In the genomic region with DNA sequence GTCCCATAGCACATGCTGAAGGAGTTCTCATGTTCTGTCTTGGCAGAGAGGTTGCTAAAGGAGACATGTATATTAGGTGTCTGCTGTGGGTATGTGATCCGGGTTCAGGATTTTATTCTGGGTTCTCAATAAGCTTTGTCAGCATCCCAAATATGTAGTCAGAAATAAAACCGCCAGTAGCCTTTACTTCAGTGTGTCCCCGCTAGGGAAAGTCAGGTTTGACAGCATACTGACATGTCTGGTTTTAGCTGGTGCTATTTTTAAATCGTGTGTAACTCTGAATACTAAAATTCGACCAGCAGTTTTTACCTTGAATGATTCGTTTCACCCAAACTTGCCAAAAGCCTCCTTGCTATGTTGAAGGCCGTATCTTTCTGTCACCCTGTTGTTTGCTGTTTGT, we compare ENCODE assay signal across 23 mouse cellular contexts. TPM values are rescaled to one million over a fixed set of nuclear protein-coding genes. Genes with fewer than 3 reads are reported as not detected.
DNase-seq lines count a peak whose midpoint lies in the region; ATAC-seq lines count a peak whose summit lies in the region.
"Had no signal": no experiment of that assay in that cellular context is flagged by ENCODE, and none has a peak within 500 bp of the region (broad histone marks: within the 10 kb centered on the region; RNA-seq: fewer than 3 reads in every experiment).

No protein-coding gene starts in this region.

- no peaks in the 10 kb centered on the region for H3K27me3 ChIP-seq in heart, embryonic 12.5 days (replicated peaks)
- no peaks in the 10 kb centered on the region for H3K27me3 ChIP-seq in heart, embryonic 16.5 days (ENCODE audit: control insufficient read depth, insufficient read depth, low read length)
- H3K27me3 ChIP-seq: embryonic facial prominence, embryonic 15.5 days; hindbrain, embryonic 15.5 days; kidney, embryonic 15.5 days; Patski had no signal

- no peak overlapping the region for H3K4me3 ChIP-seq in heart, embryonic 12.5 days
- no peak overlapping the region for H3K4me3 ChIP-seq in heart, embryonic 16.5 days (ENCODE audit: low read length)
- H3K4me3 ChIP-seq: embryonic facial prominence, embryonic 15.5 days; erythroblast, embryonic 14.5 days; forebrain, embryonic 10.5 days; hindbrain, embryonic 10.5 days; hindbrain, embryonic 15.5 days; kidney, embryonic 15.5 days had no signal

- intact Hi-C loops in heart, postnatal 25 days (cut with DNase I): no loop called here

- ATAC-seq in heart, embryonic 12.5 days (ENCODE audit: insufficient number of reproducible peaks, low FRiP score): no peak
- no peak for ATAC-seq in heart, embryonic 16.5 days (replicated peaks; ENCODE audit: extremely low read depth, insufficient read depth, low FRiP score)
- ATAC-seq: activated CD4-positive, CD25-positive, alpha-beta regulatory T cell, adult 4 months; forebrain, embryonic 14.5 days; intestine, embryonic 16.5 days; Patski had no signal

- no peak overlapping the region for H3K4me2 ChIP-seq in heart, embryonic 12.5 days
- H3K4me2 ChIP-seq in heart, embryonic 16.5 days (ENCODE audit: low read depth, low read length): no peak overlapping the region
- H3K4me2 ChIP-seq: embryonic facial prominence, embryonic 15.5 days; hindbrain, embryonic 15.5 days; kidney, embryonic 15.5 days had no signal

- H3K9ac ChIP-seq in heart, embryonic 12.5 days: no peak overlapping the region
- H3K9ac ChIP-seq in heart, embryonic 16.5 days (ENCODE audit: low read length): no peak overlapping the region
- H3K9ac ChIP-seq: embryonic facial prominence, embryonic 15.5 days; hindbrain, embryonic 15.5 days; kidney, embryonic 15.5 days had no signal

- no peaks in the 10 kb centered on the region for H3K9me3 ChIP-seq in heart, embryonic 12.5 days (replicated peaks)
- no peaks in the 10 kb centered on the region; the same call in 1 of the 2 replicates for H3K9me3 ChIP-seq in heart, embryonic 16.5 days (replicated peaks; ENCODE audit: control insufficient read depth, low read length)
- H3K9me3 ChIP-seq: embryonic facial prominence, embryonic 15.5 days; hindbrain, embryonic 10.5 days; hindbrain, embryonic 15.5 days; kidney, embryonic 15.5 days had no signal

- WGBS in heart, embryonic 12.5 days: 61% methylated on average over 7 of the region's 7 CpGs
- WGBS in heart, embryonic 16.5 days: 48% methylated on average over 7 of the region's 7 CpGs

- peak overlapping the region; percentile 33 for H3K27ac ChIP-seq in heart, embryonic 12.5 days (ENCODE audit: poor library complexity, severe bottlenecking)
- H3K27ac ChIP-seq in heart, embryonic 16.5 days (ENCODE audit: low read length): peak overlapping the region; percentile 54
- H3K27ac ChIP-seq: embryonic facial prominence, embryonic 15.5 days; forebrain, embryonic 10.5 days; hindbrain, embryonic 10.5 days; hindbrain, embryonic 15.5 days; kidney, embryonic 15.5 days had no signal

- peak; percentile 67 for DNase-seq in gastrocnemius, adult 18-20 months (ENCODE audit: low spot score)
- DNase-seq in gastrocnemius, postnatal 4 days (ENCODE audit: low spot score in 2 of 2): no peak
- DNase-seq in heart, postnatal 25 days (ENCODE audit: low spot score): no peak
- no peak for DNase-seq in heart, adult 18-20 months
- peak; percentile 74 for DNase-seq in skeletal muscle tissue, adult 2 months (ENCODE audit: low read depth, low spot score)
- DNase-seq: adrenal gland, postnatal 14 days; cerebellum, adult 11-12 months; cerebellum, adult 9-10 months; cerebellum, postnatal 36 days; gastrocnemius, postnatal 10 days; kidney, adult 2 months had no signal

- H3K4me1 ChIP-seq in heart, embryonic 12.5 days (replicated peaks): peaks cover 6% of the 10 kb centered on the region
- H3K4me1 ChIP-seq in heart, embryonic 16.5 days (ENCODE audit: control insufficient read depth, insufficient read depth, low read length): peaks cover 3% of the 10 kb centered on the region

- H3K36me3 ChIP-seq in heart, embryonic 12.5 days: peaks cover 88% of the 10 kb centered on the region
- peaks cover 63% of the 10 kb centered on the region for H3K36me3 ChIP-seq in heart, embryonic 16.5 days (ENCODE audit: control insufficient read depth, insufficient read depth)

RNA-seq across cellular contexts. Expression of gene Mmd, which starts 16.3 kb away (rescaled TPM):
- 10 to 100 TPM in 1 of 2 experiments, 1 to 10 TPM in 1; 9.5 to 16.2 TPM for total RNA-seq in gastrocnemius, adult 18-20 months (2021)
- total RNA-seq in gastrocnemius, postnatal 4 days (2021): 10 to 100 TPM; 26.9 to 35.6 TPM
- polyA plus RNA-seq in heart, embryonic 12.5 days (2016; fragmentation: Nextera tagmentation; extraction: Ambion mirVana): 111 and 118 TPM in 2 replicates
- 10 to 100 TPM; 32.3 to 34.8 TPM for total RNA-seq in heart, postnatal 25 days (2021)
- polyA plus RNA-seq in heart, embryonic 16.5 days (2015; fragmentation: Nextera tagmentation; extraction: Ambion mirVana): 77.0 and 80.2 TPM in 2 replicates
- 10 to 100 TPM; 25.4 to 29.9 TPM for total RNA-seq in heart, adult 18-20 months (2021)

Comparison
In these comparisons a context has a peak if more than half of its experiments do, and no peak if none do; other contexts are left out.
1. DNase-seq: peak in gastrocnemius, adult 18-20 months (single experiment) and skeletal muscle tissue, adult 2 months (single experiment); none in gastrocnemius, postnatal 4 days (0 of 2), heart, postnatal 25 days (single experiment) and heart, adult 18-20 months (0 of 2).